Mouse (Mus musculus) layer of hippocampus, adult 8-10 months (tissue): Measurements from ENCODE around the gene Foxo6. TPM values are rescaled to one million over a fixed set of nuclear protein-coding genes. Genes with fewer than 3 reads are reported as not detected.

Experiments
- DNase-seq, 2 experiments: peaks; one replicate each; pipeline ENCODE4 v3.0.0; 2022; ENCODE audit warnings: low spot score in 2 of 2
- total RNA-seq, 4 experiments: library from RNA; stranded (reverse); gene quantifications; 2 replicates each; pipeline ENCODE4 v1.2.4; 2022

Foxo6 gene
- total RNA-seq = 10 to 100 TPM; 26.3 to 35.6 (median 28.9) TPM

DNA sequence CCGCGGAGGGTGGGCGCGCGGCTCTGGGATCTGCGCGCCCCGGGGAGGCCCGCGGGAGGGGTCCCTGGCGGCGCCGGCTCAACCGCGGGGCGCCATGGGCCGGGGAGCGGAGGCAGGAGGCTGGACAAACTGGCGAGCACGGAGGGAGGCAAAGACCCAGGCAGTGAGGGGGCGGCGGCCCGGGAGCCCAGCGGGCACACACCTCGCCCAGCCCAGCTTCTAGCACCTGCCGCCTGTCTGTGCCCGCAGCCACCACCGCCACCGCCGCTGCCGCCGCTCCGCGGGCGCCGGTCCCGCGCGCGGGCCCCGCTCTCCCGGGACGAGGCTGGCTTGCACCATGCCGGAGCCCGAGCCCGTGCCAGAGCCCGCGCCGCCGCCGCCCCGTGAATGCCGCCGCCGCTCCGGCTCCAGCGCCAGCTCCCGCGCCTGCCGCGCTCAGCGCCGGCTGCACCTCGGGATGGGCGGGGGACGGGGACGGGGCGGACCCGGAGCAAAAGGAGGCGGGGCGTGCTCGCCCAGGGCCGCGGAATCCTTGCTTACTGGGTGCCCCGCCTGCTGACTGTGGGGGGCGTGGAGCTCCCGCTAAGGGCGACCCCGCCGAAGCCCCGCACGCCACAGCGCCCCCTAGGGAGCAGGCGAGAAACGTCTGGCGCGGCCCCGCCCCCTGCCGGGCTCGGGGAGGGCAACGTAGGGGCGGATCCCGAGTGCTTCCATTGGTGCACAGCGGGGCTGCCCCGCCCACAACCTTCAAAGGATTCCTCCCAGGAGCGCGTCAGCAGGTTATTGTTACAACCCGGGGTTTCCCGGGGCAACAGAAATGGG, at the start of gene Foxo6:
Gene Foxo6, minus strand, starts transcription at position 60 of the 822 bp plus-strand sequence.
- peak; percentile 96 to 97 for DNase-seq

DNA sequence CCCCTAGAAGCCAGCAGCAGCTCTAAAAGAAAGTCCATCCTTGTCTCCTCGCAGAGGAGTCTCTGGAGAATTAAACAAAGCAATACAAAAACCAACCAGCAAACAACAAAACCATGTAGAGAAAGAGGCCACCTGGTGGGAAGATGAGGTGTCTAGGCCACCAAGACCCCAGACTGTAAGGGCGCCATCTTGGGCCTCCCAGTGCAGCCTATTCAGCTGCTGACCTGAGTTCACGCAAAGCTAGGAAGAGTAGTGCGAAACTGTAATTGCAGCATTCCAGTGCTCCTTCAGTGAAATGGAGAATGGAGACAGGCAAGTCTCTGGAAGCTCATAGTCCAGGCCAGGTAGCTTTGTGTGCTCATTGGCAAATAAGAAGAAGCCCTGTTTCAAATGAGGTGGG, 47.2 kb upstream of the Foxo6 start:
- no peak for DNase-seq

DNA sequence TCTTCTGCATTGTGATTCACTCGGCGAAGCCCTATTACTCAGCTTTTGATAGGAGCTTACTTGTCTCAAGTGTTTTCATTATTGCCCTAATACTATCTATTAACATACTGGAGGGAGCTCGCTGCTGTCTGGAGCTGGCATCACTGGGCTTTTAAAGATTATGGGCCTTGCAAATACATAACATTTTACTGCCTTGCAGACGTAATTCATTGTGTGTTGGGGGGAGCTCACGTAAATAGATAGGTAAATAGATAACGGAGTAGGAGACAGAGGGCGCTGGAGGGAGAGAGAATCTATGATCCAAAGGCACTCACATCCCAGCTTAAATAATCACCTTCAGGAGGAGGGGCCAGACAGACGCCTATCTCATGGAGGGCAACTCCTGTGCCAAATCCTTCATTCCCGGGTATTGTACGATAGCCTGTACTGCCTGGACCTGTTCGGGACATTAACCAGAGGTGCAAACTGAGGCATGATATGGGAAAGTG, 45.8 kb upstream of the Foxo6 start:
- no peak for DNase-seq

DNA sequence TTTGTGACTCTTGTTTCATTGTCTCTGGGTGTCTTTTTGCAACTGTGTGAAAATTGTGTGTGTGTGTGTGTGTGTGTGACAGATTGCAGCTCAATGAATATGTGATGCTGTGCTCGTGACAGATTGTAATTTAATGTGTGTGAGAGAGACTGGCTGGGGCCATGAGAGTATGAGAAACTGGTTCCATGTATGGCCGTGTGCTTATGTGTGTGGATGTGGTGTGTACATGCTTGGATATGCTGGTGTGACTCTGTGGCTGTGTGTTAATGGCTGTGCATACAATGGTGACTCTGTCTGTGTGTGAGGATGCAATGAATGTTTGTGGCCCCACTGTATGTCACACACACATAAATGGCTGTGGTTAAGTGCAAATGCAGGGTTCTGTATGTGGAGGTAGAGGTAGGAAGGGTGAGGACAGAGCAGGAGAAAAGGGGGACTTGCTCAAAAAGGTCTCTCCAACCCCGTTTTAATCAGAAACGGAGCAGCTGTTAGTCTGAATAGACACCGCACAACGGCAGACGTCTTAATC, 45.3 kb upstream of the Foxo6 start:
- no peak for DNase-seq

DNA sequence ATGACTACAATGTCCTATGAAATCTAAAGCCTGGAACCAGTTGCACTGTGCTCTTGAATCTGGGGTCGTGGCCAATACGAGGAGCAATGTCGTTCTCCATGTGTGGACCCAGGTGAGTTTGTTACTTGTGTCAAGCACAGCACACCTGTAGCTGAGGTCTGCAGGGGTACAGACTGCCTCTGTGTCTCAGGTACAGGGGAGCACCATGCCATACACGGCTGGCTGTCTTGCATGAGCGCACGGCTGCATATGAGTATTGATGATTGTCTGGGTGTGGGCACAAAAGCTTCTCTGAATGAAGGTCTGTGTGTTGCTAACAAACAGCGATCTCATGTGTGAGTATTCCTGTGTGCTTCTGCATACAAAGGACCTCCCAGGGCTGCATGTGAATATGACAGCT, 44.8 kb upstream of the Foxo6 start:
- no peak for DNase-seq

DNA sequence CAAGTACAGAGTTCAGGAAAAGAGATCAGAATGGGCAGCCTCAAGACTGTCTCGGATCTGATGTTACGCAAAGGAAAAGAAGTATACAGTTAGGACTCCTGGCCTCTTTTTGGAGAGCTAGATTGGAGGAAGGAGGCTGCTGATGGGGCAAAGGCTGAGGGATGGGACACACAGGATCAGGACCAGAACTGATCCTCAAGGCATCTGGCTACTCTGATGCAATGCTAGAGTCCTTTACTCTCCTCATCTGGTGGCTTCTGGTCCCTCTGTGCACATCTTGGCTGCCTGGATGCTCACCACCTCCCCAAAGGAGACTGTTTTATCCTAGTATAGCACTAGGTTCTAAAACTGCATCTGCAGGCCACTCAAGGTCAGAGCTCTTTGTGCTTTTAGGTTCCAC, 44.4 kb upstream of the Foxo6 start:
- DNase-seq = no peak

DNA sequence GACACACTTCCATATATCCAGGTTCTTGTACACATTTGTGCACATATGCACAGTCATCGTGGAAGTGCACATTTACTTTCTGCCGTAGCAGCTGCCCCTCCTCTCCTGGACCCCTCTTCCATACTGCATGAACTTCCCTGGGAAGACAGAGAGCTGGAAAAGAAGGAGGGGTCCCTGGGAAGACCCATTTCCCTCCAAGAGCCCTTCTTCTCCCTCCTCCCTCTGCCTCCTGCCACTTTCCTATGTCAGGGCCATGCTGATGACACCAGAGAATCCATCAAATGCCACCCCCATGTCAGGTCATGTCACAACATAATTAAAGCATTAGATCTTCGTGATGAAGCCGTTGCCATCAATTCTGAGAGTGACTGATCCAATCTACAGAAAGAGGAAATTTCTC, 38.6 kb upstream of the Foxo6 start:
- no peak for DNase-seq

DNA sequence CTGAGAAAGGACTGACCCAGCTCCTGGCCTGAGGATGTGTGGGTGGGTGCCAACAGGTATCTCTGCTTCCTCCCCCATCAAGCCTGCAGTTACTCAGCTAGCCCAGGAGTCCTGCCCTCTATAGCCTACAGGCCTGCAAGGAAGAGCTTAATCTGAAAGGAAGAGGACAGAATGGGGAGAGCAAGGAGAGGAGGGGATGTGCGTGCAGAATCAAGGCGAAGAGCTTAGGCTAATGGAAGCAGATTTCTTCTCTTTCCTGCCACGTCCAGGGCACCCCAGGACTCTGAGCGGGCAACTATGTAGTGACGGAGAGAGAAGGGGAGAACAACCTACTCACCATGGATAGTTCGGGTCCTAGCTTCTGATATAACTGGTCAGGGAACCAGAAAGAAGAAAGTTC, 37.9 kb upstream of the Foxo6 start:
- DNase-seq = no peak

DNA sequence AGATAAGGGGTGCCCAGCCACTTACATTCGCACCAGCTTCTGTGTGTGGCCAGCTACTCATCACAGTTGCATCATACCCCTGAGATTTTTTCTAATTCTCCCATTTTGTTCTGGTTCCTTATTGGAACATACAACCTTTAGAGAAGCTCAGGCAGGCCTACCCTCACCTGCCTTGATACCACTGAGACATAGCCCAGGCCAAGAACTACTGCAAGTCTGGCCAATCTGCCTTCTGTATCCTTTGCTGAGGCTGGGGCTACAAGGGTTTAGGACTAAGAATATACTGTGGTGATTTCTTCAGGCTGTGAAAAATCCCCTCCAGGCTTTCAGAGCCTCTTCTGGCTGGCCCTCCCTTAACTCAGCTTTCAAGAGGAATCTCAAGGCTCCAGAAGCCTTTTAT, 36.7 kb upstream of the Foxo6 start:
- DNase-seq = no peak

DNA sequence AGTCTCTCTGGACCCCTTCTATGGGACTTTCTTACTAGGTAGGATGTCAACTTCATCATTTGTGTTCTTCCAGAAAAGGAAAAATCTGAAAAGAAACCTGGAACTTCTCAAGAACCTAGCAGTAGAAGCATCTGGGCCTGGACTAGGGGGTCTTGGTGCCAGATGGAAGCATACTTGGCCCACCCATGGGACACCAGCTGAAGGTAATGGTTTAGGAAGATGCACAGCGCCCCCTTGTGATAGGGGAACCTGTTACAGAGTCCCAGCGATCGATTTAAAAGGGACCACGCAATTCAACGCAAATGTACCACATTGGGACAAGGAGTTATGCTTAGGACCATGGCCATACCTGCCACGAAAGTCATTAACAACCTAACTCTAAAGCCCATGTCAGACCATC, 36.0 kb upstream of the Foxo6 start:
- peak in 1 of 2 experiments; percentile 73 for DNase-seq

DNA sequence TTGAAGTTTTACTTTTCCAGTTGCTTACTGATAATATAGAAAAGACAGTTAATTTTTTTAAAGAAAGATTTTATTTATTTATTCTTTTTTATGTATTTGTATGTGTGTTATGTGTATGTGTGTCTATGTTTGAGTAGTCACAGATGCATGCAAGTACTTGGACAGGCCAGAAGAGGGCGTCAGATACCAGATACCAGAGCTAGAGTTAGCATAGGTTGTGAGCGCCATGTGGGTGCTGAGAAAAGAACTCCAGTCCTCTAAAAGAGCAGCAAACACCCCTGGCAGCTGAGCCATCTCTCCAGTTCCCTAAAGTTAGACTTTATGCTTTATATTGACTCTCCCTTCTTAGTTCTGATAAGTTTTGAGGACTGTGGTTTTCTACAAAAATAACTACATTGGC, 30.4 kb upstream of the Foxo6 start:
- DNase-seq = no peak

DNA sequence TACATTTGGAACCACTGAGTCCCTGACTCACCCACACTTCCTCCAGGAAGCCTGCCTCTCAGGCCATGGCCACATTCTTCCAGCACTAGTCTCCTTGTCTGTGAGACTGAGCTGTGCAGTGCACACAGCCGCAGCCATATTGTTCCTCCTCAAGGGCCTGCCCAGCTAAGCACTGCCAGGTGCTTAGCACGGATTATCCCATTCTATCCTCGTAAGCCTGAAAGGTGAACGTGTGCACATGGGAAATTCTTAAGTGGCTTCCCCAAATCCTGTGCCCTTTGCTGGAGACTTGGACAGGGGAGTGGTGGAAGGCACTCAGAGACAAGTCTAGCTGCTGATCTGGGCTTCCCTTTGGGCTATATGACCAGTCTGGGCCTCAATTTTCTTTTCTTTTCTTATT, 29.6 kb upstream of the Foxo6 start:
- DNase-seq = no peak

DNA sequence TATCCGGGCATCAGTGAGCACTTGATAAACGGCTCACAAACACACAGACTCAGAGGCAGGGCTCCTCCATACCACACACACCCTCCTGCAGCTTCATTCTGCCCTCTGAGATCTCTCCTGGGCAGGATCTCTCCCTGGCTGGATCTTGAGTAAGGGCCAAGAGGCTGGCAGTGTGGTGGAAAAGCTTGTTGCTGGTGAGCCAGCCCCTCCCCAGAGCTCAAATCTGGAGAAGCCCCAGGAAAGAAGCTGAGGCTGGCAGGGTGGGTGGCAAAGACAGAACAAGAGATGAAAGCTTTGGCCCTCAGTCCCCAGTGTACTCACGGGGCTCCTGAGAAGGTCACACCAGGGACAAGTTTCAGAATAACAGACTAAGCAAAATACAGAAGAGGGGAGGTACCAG, 27.4 kb upstream of the Foxo6 start:
- DNase-seq = no peak

DNA sequence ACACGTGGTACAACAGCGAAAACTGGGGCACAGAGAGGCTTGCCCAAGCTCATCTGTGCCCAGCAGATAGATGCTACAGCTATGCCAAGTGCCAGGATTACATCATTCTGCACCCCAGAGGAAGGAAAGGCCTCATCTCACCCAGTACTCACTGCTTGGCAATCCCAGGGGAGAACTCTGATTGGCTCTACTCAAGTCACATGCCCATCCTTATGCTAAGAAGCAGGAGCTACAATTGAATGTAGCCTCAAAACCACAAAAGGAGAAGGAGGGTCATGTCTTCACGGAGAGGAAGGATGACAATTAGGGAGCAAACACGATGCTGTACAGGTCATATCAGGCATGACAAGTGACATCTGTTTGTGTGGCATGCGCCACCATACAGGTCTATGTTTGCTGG, 26.2 kb upstream of the Foxo6 start:
- DNase-seq = no peak

DNA sequence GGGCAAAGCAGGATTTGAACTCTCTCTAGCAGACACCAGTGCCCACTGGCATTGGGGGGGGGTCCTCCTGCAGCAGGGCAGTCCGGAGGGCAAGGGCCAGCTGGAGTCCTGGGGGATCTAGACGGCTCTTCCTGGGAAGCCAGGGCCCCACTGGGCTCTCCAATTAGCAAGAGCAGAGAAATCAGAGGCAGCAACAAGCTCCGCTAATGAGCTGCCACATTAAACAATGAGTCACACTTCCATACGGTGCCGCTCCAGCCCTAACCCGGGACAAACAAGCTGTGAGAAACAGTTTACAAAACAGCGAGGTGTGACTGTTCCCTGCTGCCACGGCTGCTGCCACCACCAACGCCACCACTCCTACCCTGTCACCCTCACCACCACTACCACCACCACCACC, 17.4 kb upstream of the Foxo6 start:
- peak in 1 of 2 experiments; percentile 11 for DNase-seq

DNA sequence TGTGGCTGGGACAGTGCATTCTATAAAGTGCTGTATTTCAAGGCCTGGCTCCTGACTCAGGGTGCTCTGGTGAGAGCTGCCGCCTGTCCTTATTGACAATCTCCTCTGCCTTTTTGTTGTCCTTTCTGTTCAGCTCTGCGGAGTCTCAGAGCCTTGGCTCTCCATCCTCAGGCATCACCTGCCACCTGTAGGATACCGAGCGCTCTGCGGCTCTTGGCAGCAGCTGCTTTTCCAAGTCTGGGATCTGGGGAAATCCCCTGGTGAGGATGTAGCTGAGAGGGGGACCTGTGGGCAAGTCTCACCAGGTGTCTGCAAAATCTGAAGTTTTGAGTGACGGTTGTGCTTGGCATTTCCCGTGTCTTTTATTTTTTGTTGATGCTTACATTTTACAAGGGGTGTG, 12.1 kb upstream of the Foxo6 start:
- DNase-seq = no peak

DNA sequence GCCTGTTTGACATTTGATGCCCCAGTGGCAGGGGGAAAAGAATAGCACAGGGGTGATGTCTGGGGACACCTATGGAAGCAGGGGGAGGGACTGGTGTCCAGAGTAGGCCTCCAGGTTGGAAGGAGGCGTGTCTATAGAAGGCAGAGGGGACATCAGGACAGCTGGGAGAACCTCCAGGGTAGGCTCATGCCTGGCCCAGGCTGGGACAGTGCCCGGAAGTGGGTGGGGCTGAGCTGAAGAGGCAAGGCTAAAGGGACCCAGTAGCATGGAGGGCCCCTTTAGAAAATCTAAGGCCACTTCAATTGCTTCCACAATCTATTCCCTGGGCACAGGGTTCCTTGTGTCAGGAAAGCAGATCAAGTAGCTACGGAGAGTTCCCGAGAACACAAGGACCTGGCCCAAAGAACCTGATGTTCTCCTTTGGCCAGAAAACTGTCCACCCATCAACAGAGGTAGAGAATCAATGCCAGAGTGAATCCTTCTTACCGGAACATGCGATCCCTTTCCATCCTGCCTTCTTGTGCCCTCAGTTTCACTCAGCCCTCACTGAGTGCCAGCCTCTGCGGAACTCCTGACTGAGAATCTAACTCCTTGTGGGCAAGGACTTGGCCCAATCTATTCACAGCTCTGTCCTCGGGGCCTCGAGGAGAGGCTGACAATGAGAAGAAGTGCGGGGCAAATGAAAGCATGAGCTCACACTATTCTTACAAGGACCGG, 4.1 kb upstream of the Foxo6 start:
- no peak for DNase-seq

DNA sequence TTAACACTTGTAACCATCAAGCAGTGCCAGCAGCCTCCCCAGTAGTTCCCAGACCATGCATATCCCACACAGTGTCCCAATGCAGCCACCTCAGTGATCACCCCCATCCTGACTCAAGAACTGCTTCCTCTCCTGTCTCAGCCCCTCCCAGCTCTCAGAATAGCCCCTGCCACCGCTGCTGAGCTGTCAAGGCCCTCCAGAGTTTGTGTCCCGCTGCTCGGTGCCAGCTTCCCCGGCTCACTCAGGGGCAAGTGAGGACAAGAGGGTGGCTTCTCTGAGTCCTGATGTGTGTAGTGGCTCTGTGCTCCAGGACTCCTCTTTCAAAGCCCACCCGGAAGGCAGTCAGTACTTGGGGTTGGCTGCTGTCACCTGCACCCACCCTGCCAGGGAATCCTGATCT, 3.3 kb upstream of the Foxo6 start:
- no peak for DNase-seq

DNA sequence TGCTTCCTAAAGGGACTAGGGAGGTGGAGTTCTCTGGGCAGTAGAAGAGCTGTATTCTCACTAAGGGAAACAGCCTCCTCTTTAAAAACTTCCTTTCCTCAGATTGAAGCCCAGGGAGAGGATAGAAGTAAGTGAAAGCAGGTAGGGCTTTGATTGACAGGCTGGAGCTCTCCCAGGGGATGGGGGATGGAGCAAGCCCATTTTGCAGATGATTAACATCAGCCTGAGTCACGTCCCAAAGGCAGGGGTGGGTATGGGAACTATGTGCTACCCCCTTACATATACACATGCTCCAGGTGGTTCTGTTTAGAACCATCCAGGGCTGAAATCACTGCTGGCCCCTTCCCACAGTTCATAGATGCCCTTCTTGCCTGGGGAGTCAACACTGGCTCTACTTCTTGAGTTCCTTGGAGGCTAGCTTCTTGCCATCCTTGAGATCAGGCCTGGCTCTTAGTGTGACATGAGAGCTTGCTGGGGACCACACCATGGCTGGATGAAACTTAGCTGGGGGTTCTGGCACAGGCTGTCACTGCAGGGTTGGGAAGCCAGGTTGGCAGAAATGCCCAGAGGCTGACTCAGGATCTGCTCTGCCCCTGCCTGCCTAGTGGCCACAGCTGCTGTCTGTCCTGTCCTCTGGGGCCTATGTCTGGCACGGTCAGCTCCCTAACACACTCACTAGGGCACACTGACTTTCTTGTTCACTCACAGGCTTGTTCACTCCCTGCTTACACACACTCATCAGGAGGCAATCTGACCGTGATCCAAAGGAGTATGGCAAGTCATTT, 2.2 kb upstream of the Foxo6 start:
- DNase-seq = no peak

DNA sequence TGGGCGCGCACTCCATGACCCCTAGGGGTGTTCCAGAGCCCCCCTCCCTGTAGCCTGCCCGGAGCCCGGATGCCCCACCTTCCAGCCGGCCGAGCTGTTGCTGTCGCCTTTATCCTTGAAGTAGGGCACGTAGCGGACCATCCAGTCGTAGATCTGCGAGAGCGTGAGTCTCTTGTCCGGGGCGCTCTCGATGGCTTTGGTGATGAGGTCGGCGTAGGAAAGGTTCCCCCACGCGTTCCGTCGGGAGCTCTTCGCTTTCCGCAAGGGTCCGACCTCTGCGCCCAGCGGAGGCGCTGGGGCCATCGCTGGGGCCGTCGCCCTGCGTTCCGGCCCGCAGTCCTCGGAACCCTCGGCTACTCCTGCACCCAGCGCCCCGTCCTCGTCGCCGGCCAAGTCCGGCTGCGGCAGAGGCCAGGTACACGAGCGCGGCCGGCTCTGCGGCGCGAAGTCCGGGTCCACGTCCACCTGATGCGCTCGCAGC, 348 bp downstream of the Foxo6 start:
- DNase-seq = peak in 1 of 2 experiments; percentile 11

DNA sequence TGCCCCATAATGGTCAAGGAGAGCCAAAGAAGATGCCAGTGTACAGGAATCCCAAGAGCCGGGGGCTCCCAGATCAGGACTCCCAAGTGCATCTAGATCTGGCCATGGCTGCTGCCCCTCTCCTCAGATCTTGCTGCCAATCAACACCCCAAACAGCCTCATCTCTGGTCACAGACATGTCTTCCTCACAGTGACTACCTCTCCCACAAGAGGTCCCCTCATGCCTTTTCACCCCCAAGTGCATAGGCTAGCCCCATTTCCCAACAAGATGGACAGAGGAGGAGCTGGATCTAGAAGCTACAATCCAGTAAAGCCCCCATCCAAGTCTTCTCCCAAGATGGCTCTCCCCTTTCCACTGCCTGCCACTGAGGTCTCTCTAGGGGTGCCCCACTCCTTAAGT, 1.4 kb downstream of the Foxo6 start:
- DNase-seq = peak in 1 of 2 experiments; percentile 6

DNA sequence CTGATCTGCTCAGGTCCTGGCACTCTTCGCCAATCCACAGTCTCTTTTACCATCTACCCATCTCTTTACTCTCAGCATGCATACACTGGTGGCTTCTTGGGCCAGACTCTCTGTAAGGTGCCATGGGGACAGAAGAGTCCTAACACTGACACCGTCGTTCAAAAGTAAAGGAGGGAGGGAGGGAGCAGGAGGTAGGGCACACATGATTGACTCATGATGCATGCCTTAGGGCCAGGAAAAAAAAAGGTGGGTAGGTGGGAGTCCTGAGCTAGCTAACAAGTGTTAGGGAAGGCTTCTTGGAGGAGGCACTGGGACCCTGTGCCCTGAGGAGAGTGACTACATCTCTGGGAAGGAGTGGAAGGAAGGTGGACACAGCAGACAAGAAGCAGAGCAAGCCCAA, 1.9 kb downstream of the Foxo6 start:
- no peak for DNase-seq
